Mouse (Mus musculus): Measurements from ENCODE around the gene Nudt16. TPM values are rescaled to one million over a fixed set of nuclear protein-coding genes. Genes with fewer than 3 reads are reported as not detected.
"Not testable (repeated sequence)": the region's sequence is repeated elsewhere in the genome, so short reads cannot be mapped to it uniquely, and the experiment has no call there.

Gene Nudt16
- polyA plus RNA-seq (2015; fragmentation: Nextera tagmentation; extraction: Ambion mirVana) = 9.2 and 9.3 TPM in 2 replicates

DNA sequence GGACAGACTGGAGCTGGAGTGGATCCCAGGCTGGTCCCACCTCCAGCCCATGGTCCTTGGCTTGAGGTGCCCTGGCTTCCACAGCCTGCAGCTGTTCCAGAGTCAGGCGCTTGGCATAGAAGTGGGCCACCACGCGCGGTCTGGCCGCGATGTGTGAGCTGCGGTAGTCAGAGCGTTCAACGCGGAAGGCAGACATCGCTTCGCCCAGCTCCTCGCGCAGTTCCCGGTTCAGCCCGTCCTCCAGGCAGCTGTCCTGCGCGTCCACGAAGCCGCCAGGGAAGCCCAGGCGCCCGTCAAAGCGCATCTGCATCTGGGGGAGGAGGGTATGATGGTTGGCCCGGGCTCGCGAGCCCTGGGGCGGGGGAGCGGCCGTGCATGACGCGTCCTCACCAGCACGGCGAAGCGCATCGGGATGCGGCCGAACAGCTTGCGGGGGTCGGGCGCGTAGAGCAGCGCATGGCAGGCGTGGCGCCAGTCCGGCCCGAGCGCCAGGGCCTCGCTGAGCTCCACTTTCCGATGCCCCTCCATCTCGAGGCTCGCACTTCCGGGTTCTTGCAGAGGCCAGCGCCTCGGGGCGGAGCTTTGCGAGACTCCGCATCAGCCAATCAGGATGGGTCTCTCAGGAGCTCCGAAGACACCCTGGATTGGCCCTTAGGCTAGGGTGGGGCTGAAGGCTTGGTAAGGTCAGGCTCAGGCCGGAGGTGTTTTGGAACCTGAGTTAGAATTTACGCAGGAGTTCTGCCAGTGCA, at the start of gene Nudt16:
Nudt16 (minus strand) TSS at position 572 of the 749 bp plus-strand sequence.
- peak within 1 kb of the TSS; percentile 77 for H3K9ac ChIP-seq
- H3K4me2 ChIP-seq (replicated peaks) = peak within 1 kb of the TSS; percentile 85
- peak within 1 kb of the TSS; percentile 72 for H3K4me3 ChIP-seq

DNA sequence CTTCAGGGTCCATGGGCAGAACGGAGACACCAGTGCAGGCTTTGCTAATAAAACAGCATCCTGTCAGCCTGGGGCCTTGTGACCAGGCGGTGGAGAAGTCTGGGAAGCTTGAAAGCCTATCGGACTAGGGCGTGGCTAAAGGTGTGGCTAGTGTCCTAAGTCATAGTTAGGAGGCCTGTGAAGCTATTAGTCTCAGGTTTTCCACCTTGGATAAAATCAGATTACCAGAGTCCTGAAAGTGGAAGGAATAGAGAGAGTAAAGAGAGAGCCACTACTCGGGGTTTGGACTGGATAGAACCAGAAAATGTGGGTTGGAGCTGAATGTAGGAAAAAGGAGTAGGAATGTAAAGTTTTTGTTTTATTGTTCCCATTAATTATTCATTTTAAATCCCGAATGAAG, 13.4 kb upstream of the Nudt16 start, which contains the start of gene 1700080E11Rik:
1700080E11Rik (minus strand) TSS at position 101 of the 400 bp plus-strand sequence.
- Histone ChIP-seq H3K27ac (no peak within 1 kb of the TSS), H3K4me2 (replicated peaks) (no peak within 1 kb of the TSS), H3K4me1 (no peaks in the 10 kb centered on the region), H3K9ac (no peak within 1 kb of the TSS), H3K9me3 (no peaks in the 10 kb centered on the region), H3K4me3 (no peak within 1 kb of the TSS), H3K36me3 (no peaks in the 10 kb centered on the region), H3K27me3 (no peaks in the 10 kb centered on the region)
- no peak for ATAC-seq (ENCODE audit: low FRiP score, low read depth)
- WGBS = 71% methylated on average over 6 of the region's 6 CpGs

More for the DNA sequence above, at the start of gene Nudt16:
- peaks cover 7% of the 10 kb centered on the region for H3K4me1 ChIP-seq
- no peaks in the 10 kb centered on the region for H3K9me3 ChIP-seq
- peak; percentile 97 for ATAC-seq (ENCODE audit: low FRiP score, low read depth)
- no peaks in the 10 kb centered on the region for H3K36me3 ChIP-seq
- under 1% methylated on average over 60 of the region's 60 CpGs for WGBS
- peak within 1 kb of the TSS; percentile 28; the same call in 1 of the 2 replicates for H3K27ac ChIP-seq
- H3K27me3 ChIP-seq = peaks cover 12% of the 10 kb centered on the region; the same call in 1 of the 2 replicates

DNA sequence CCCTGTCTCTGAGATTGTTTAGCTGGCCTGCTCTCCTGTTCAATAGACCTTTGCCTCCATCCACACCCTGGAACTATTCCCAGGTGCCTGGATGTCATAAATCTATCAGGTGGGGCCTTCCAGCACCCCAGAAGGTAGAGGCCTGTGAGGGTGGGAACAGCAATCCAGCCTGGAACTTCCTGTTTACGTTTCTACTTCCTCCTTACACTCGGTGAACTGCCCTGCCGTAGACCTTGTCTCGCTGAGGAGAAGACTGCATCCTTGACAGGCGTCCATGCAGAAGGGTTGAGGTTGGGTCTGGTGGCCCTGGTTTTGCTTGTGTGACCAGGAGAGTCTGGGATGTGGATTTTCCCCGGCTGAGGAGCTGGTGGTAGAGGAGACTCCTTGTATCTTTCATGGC, 7.6 kb upstream of the Nudt16 start:
- H3K4me3 ChIP-seq = no peak overlapping the region
- no peaks in the 10 kb centered on the region for H3K36me3 ChIP-seq
- no peak for ATAC-seq (ENCODE audit: low FRiP score, low read depth)
- 81% methylated on average over 6 of the region's 6 CpGs for WGBS
- no peak overlapping the region for H3K27ac ChIP-seq
- H3K9ac ChIP-seq = no peak overlapping the region
- no peaks in the 10 kb centered on the region for H3K27me3 ChIP-seq
- H3K4me1 ChIP-seq = no peaks in the 10 kb centered on the region
- no peaks in the 10 kb centered on the region for H3K9me3 ChIP-seq
- no peak overlapping the region for H3K4me2 ChIP-seq (replicated peaks)

DNA sequence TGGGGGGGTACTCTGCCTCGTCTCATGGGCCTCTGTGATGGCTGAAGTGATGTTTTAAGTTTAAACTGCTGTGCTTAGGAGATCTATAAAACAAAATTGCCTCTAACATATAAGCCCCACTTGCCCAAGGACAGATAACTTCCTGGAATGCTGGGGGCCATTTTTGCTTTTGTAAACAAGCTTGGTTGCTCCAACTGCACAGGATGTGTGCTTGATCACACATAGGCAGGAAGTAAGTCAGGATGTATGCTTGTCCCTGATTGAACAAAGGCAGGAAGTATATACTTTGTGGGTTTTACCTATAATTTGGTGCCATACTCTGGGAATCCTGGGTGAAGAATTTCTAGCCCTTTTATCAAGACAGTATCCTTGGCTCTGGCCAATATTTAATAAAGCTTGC, 4.8 kb upstream of the Nudt16 start:
- no peak for ATAC-seq (ENCODE audit: low FRiP score, low read depth)
- Histone ChIP-seq H3K36me3 (no peaks in the 10 kb centered on the region), H3K4me2 (replicated peaks) (no peak overlapping the region), H3K27ac (no peak overlapping the region), H3K4me1 (no peaks in the 10 kb centered on the region), H3K9ac (no peak overlapping the region), H3K9me3 (no peaks in the 10 kb centered on the region), H3K4me3 (no peak overlapping the region), H3K27me3 (no peaks in the 10 kb centered on the region)
- WGBS = 38% methylated on average over 1 of the region's 1 CpGs

DNA sequence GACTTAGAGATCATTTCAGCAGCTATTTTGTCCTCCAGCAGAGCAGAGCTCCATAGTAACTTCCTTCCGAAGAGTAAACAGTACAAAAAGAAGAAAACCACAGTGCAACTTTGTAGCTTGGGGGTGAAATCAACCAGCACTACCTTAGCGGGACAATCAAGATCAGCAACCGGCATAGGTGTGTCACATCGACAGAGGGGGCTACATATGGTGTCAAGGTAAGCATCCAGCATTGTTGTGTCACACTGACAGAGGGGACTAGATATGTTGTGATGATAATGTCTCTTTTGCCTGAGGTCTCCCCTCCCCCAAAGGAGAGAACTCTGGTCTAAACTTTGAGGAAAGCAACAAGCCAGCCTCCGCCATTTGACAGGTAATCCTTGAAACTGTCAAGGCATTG, 2.9 kb upstream of the Nudt16 start:
- ATAC-seq (ENCODE audit: low FRiP score, low read depth) = no peak
- WGBS = 86% methylated on average over 5 of the region's 5 CpGs

DNA sequence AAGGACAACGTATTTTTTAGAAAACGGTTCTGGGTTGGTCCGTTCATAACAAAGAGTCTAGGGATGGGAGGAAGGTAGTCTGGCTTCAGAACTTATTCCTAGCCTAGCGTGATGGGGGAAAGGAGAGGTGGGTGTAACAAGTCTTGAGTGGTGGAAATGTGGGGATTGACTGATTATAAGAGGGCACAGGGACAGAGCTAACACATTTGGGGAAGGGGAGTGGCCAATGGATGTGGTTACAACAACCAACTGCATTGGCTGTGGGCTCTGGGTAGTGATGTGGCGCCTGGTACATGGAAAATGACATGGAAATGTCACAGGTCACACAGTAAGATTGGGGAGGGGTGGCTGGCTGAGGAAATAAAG, 361 bp upstream of the Nudt16 start:
- H3K36me3 ChIP-seq = no peaks in the 10 kb centered on the region
- H3K9me3 ChIP-seq = no peaks in the 10 kb centered on the region
- peaks cover 12% of the 10 kb centered on the region; the same call in 1 of the 2 replicates for H3K27me3 ChIP-seq
- WGBS = 23% methylated on average over 5 of the region's 5 CpGs
- no peak overlapping the region for H3K9ac ChIP-seq
- H3K4me2 ChIP-seq (replicated peaks) = peak overlapping the region; percentile 85
- H3K27ac ChIP-seq = no peak overlapping the region
- H3K4me3 ChIP-seq = peak overlapping the region; percentile 72
- no peak for ATAC-seq (ENCODE audit: low FRiP score, low read depth)
- peaks cover 7% of the 10 kb centered on the region for H3K4me1 ChIP-seq

More for the DNA sequence above, 2.9 kb upstream of the Nudt16 start:
- H3K27ac ChIP-seq = no peak overlapping the region
- no peaks in the 10 kb centered on the region for H3K9me3 ChIP-seq
- H3K27me3 ChIP-seq = peaks cover 12% of the 10 kb centered on the region; the same call in 1 of the 2 replicates
- H3K4me2 ChIP-seq (replicated peaks) = no peak overlapping the region
- H3K4me3 ChIP-seq = no peak overlapping the region
- H3K4me1 ChIP-seq = peaks cover 7% of the 10 kb centered on the region
- H3K9ac ChIP-seq = no peak overlapping the region
- H3K36me3 ChIP-seq = no peaks in the 10 kb centered on the region

DNA sequence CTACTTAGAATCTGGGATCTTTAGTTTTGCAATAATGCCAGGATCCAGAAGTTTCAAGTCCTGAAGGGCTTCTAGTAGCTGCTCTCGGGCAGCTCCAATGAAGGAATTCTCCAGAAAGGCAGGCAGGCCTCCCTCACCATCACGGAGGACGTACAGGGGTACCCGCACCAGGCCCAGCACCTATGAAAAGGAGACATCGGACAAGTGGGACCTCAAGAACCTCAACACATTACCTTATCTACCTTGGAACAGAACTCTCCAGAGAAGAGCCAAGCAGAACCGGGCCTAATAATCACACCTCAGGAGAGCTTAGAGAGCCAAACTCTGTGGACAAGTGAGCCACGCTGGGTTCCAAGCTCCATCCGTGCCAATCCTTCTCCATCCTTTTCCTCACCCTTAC, 1.3 kb downstream of the Nudt16 start:
- H3K4me3 ChIP-seq = peak overlapping the region; percentile 72; the same call in 1 of the 2 replicates
- peak overlapping the region; percentile 85; the same call in 1 of the 2 replicates for H3K4me2 ChIP-seq (replicated peaks)
- no peaks in the 10 kb centered on the region for H3K9me3 ChIP-seq
- no peaks in the 10 kb centered on the region for H3K36me3 ChIP-seq
- no peak for ATAC-seq (ENCODE audit: low FRiP score, low read depth)
- H3K9ac ChIP-seq = no peak overlapping the region
- peaks cover 12% of the 10 kb centered on the region; the same call in 1 of the 2 replicates for H3K27me3 ChIP-seq
- peaks cover 7% of the 10 kb centered on the region for H3K4me1 ChIP-seq
- H3K27ac ChIP-seq = no peak overlapping the region
- WGBS = 92% methylated on average over 8 of the region's 8 CpGs

DNA sequence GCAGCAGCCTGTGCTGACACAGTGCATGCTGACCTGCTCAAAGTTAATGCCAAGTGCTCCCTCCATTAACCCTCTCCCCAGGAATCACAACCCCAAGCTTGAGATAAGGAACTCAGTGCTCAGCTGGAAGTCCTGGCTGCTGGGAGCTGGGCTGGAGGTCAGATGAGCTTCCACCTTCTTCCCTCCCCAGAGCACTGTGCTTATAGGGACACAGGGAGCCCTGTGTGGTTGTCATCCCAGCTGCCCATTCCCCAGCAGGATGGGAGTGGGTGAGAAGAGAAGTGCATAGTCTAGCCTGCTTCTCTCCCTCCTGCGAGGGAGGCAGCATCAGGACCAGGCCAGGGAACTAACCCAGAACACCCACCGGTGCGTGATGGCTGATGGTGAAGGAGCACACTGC, 6.4 kb downstream of the Nudt16 start:
- 79% methylated on average over 3 of the region's 3 CpGs for WGBS
- not testable (repeated sequence) for H3K4me2 ChIP-seq (replicated peaks); ATAC-seq (ENCODE audit: low FRiP score, low read depth); H3K9me3 ChIP-seq; H3K36me3 ChIP-seq; H3K9ac ChIP-seq; H3K4me3 ChIP-seq; H3K4me1 ChIP-seq; H3K27ac ChIP-seq; H3K27me3 ChIP-seq

DNA sequence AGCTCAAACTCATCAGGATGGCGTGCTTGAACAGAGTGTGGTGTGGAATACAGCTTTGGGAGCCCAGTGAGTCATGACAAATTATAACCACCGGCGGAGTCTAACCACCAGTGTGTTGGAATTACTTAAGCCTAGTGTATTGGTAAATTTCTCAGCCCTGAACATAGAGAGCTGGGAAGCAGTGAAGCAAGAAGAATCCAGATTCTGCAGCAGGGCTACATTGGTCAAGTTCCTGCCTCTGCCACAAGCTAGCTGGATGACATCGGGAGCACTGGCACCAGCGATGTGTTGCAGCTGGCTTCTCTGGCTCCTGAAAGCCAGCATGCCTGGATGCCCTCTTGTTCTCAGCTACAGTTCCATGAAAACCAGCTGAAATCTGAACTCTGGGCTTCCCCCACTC, 27.7 kb downstream of the Nudt16 start:
- 80% methylated on average over 5 of the region's 5 CpGs for WGBS
- no peak for ATAC-seq (ENCODE audit: low FRiP score, low read depth)
- H3K9me3 ChIP-seq = no peaks in the 10 kb centered on the region
- H3K36me3 ChIP-seq = no peaks in the 10 kb centered on the region
- H3K27ac ChIP-seq = no peak overlapping the region
- no peaks in the 10 kb centered on the region for H3K4me1 ChIP-seq
- H3K27me3 ChIP-seq = no peaks in the 10 kb centered on the region
- no peak overlapping the region for H3K4me2 ChIP-seq (replicated peaks)
- no peak overlapping the region for H3K4me3 ChIP-seq
- H3K9ac ChIP-seq = no peak overlapping the region

DNA sequence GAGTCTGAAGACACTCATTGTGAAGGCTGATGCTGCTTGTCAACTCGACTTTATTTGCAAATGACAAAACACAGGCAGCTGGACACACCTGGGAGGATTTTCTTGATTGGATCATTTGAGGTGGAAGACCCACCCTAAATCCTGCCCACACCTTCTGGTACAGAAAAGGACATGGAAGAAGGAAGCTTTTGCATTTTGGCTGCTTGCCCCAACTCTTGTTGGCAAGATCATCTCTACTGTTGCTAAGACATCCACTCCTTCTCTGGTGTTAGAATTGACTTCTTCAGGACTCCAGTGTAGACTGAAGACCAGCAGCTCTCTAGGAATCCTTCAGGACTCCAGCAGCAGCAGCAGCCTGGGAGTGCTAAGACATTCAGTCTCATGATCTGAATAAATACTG, 29.7 kb downstream of the Nudt16 start:
- Histone ChIP-seq H3K36me3 (no peaks in the 10 kb centered on the region), H3K4me1 (no peaks in the 10 kb centered on the region), H3K27me3 (no peaks in the 10 kb centered on the region), H3K4me2 (replicated peaks) (no peak overlapping the region), H3K9ac (no peak overlapping the region), H3K4me3 (no peak overlapping the region), H3K27ac (no peak overlapping the region), H3K9me3 (no peaks in the 10 kb centered on the region)
- ATAC-seq (ENCODE audit: low FRiP score, low read depth) = no peak
- WGBS = 64% methylated on average over 1 of the region's 1 CpGs

DNA sequence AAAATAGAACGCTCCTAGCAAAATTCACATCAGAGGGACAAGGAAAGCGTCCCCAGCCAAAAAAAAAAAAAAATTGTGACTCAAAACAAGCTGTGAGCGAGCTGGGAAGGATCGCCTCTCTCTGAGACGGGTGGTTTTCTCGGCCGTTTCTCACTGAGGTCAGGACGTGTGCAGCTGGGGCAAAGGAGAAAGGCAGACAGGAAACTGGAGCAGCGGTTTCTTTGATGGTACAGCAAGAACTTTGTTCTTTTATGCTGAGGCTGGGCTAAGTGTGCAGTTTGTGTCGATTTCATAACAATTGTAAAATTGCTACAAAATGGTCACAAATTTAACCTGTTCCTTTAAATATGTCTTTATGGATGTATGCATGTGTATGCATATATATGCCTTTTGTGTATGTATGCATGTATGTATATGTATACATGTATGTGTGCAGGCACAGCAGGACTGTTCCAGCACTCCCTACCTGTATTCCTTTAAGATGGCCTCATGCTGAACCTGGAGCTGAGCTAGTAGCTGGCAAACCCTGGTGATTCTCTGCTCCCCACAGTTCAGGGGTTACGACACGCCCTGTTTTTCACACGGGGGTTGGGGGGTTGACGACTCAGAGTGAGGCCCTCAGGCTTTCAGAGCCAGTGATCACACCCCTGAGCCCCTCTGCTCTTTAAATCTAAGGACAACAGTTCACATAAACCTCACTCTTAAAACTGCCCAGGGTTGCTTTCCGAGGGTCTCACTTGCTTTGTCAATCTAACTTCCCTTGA, 30.6 kb downstream of the Nudt16 start:
- Histone ChIP-seq H3K27ac (no peak overlapping the region), H3K4me2 (replicated peaks) (no peak overlapping the region), H3K36me3 (no peaks in the 10 kb centered on the region), H3K4me3 (no peak overlapping the region), H3K9ac (no peak overlapping the region), H3K9me3 (no peaks in the 10 kb centered on the region), H3K4me1 (no peaks in the 10 kb centered on the region), H3K27me3 (no peaks in the 10 kb centered on the region)
- 35% methylated on average over 15 of the region's 15 CpGs for WGBS
- no peak for ATAC-seq (ENCODE audit: low FRiP score, low read depth)

DNA sequence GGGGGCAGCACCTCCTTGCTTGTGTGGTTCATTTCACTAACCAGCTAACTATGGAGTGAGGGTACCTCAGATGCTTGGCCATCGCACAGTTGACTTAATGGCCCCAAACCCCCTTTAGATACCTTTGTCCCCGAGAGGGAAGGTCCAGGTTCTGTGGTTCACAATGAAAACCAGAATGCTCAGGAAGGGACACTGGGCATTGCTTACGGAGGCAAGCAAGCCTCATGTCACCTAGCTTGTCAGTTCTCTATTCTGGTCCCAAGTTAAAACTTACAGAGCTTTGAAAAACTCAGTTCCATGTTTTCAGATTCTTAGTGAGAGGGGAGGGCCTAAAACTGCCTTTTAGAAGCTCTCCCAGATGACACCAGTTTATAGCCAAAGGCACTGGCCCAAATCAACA, 51.4 kb downstream of the Nudt16 start:
- no peaks in the 10 kb centered on the region for H3K27me3 ChIP-seq
- WGBS = 88% methylated on average over 3 of the region's 3 CpGs
- no peaks in the 10 kb centered on the region for H3K9me3 ChIP-seq
- ATAC-seq (ENCODE audit: low FRiP score, low read depth) = no peak
- peaks cover 31% of the 10 kb centered on the region for H3K36me3 ChIP-seq
- H3K27ac ChIP-seq = no peak overlapping the region
- no peak overlapping the region for H3K4me2 ChIP-seq (replicated peaks)
- H3K4me3 ChIP-seq = no peak overlapping the region
- no peaks in the 10 kb centered on the region for H3K4me1 ChIP-seq
- no peak overlapping the region for H3K9ac ChIP-seq

Data from limb, embryonic 13.5 days (tissue).